20 mouse cellular contexts compared by ENCODE assay signal in genomic region chr12:91841714-91842113, GRCm38 (mm10).
"Had no signal": no experiment of that assay in that cellular context is flagged by ENCODE, and none has a peak within 500 bp of the region (broad histone marks: within the 10 kb centered on the region; RNA-seq: fewer than 3 reads in every experiment).

No protein-coding gene starts in this region.

- H3K27ac ChIP-seq: kidney, embryonic 15.5 days; left cerebral cortex, adult 2 months; limb, embryonic 12.5 days; limb, embryonic 15.5 days; liver, embryonic 14.5 days; macrophage; midbrain, embryonic 13.5 days; neural tube, embryonic 12.5 days; neural tube, embryonic 15.5 days; stomach, embryonic 15.5 days had no signal

- H3K27me3 ChIP-seq: kidney, embryonic 15.5 days; limb, embryonic 12.5 days; limb, embryonic 15.5 days; midbrain, embryonic 13.5 days; neural tube, embryonic 12.5 days; neural tube, embryonic 15.5 days; stomach, embryonic 15.5 days had no signal

- H3K4me3 ChIP-seq: kidney, embryonic 15.5 days; left cerebral cortex, adult 2 months; limb, embryonic 12.5 days; limb, embryonic 15.5 days; midbrain, embryonic 13.5 days; neural tube, embryonic 12.5 days; neural tube, embryonic 15.5 days; stomach, embryonic 15.5 days had no signal

- DNase-seq: kidney, adult 8-10 months; kidney, postnatal 10 days; kidney, postnatal 36 days; layer of hippocampus, postnatal 36 days; left cerebral cortex, postnatal 4 days; liver, postnatal 0 days; lung, embryonic 14.5 days; right cerebral cortex, postnatal 25 days; spleen, adult 18-20 months; thymus, postnatal 25 days had no signal

- H3K4me1 ChIP-seq: kidney, embryonic 15.5 days; limb, embryonic 12.5 days; limb, embryonic 15.5 days; neural tube, embryonic 12.5 days; stomach, embryonic 15.5 days had no signal
